ENCODE assay signal across 8 mouse cellular contexts in the genomic region with DNA sequence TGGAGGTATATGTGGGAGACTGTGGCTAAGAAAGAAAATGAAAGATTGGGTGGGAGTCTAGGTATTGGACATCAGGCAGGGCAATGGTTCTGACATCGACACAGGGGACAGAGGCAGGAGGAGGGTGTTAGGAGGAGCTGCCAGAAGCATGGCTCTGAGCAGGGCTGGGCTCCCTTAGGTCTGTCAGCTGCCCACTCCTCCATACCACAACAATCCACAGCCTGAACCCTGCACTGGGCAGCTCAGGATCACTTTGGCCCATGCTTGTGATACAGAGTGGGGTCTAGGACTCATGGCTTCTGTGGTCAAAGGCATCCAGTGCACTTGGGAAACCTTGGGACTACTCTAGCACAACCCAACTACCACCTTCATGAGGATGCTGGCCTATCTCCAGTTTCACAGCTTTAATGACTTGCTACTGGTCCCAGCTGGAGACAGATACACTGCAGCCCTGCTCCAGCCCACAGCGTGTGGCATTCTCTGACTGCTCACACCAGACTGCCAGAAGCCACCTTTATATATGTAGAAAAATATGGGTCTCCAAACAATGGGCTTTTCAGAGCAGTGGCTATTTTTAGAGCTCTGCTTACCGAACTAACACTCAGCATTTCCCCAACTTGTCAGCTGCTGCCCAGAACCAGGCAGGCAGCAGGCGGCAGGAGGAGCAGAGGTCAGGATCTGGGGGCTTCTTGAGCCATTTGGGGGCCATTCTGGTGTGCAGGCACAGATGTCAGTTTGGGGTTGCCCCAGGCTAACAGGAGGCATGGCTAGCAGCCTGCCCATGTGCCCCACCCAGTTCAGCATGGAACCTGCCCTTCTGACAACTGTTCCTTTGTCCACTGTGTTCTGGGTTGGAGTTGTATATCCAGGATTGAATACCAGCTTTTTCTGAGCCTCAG.
DNase-seq lines count a peak whose midpoint lies in the region; ATAC-seq and TF ChIP-seq lines count a peak whose summit lies in the region.

No protein-coding gene starts in this region.

- peak overlapping the region; percentile 70 for H3K27ac ChIP-seq in liver, adult 2 months (replicated peaks; ENCODE audit: insufficient read depth, low read depth, low read length)
- peak overlapping the region; percentile 81 for H3K27ac ChIP-seq in embryonic facial prominence, embryonic 13.5 days
- peak overlapping the region; percentile 85 for H3K27ac ChIP-seq in hindbrain, embryonic 13.5 days
- H3K27ac ChIP-seq in midbrain, postnatal 0 days (ENCODE audit: low read depth, low read length): peak overlapping the region; percentile 32; the same call in 1 of the 2 replicates

- ATAC-seq in embryonic facial prominence, embryonic 13.5 days (ENCODE audit: insufficient number of reproducible peaks, insufficient read depth, low FRiP score, low TSS enrichment, low read depth): no peak
- no peak for ATAC-seq in hindbrain, embryonic 13.5 days (ENCODE audit: low FRiP score)
- ATAC-seq in midbrain, postnatal 0 days (ENCODE audit: low FRiP score): no peak

- no peaks in the 10 kb centered on the region for H3K27me3 ChIP-seq in liver, adult 2 months (ENCODE audit: control insufficient read depth, insufficient read depth, low read length)
- no peaks in the 10 kb centered on the region for H3K27me3 ChIP-seq in embryonic facial prominence, embryonic 13.5 days
- H3K27me3 ChIP-seq in hindbrain, embryonic 13.5 days: no peaks in the 10 kb centered on the region
- H3K27me3 ChIP-seq in midbrain, postnatal 0 days (ENCODE audit: insufficient read depth, low read length): no peaks in the 10 kb centered on the region

- DNase-seq in liver, adult 2 months (ENCODE audit: extremely low read depth, low read depth, low spot score): no peak
- no peak for DNase-seq in liver
- DNase-seq in midbrain, postnatal 0 days (ENCODE audit: low spot score): peak; percentile 46
- DNase-seq in gastrocnemius, postnatal 4 days (ENCODE audit: low spot score in 2 of 2): no peak
- no peak for DNase-seq in ovary, postnatal 36 days (ENCODE audit: low spot score)
- no peak for DNase-seq in left cerebral cortex, postnatal 14 days (ENCODE audit: low spot score in 2 of 2)

- no peaks in the 10 kb centered on the region for H3K36me3 ChIP-seq in liver, adult 2 months (ENCODE audit: control insufficient read depth, insufficient read depth, low read length)
- no peaks in the 10 kb centered on the region for H3K36me3 ChIP-seq in embryonic facial prominence, embryonic 13.5 days
- no peaks in the 10 kb centered on the region for H3K36me3 ChIP-seq in hindbrain, embryonic 13.5 days
- H3K36me3 ChIP-seq in midbrain, postnatal 0 days (ENCODE audit: insufficient read depth, low read length): no peaks in the 10 kb centered on the region

- no peak overlapping the region for H3K4me2 ChIP-seq in embryonic facial prominence, embryonic 13.5 days
- no peak overlapping the region for H3K4me2 ChIP-seq in hindbrain, embryonic 13.5 days
- no peak overlapping the region for H3K4me2 ChIP-seq in midbrain, postnatal 0 days (ENCODE audit: low read depth, low read length, poor library complexity, severe bottlenecking)

- no peaks in the 10 kb centered on the region for H3K9me3 ChIP-seq in embryonic facial prominence, embryonic 13.5 days
- no peaks in the 10 kb centered on the region for H3K9me3 ChIP-seq in hindbrain, embryonic 13.5 days
- no peaks in the 10 kb centered on the region for H3K9me3 ChIP-seq in midbrain, postnatal 0 days (ENCODE audit: low read length)

- peaks cover 44% of the 10 kb centered on the region for H3K79me2 ChIP-seq in liver, adult 2 months (ENCODE audit: control insufficient read depth, insufficient read depth, low read length)

- 17% methylated on average over 4 of the region's 4 CpGs for WGBS in liver, adult 2 months
- 27% methylated on average over 4 of the region's 4 CpGs for WGBS in embryonic facial prominence, embryonic 13.5 days
- 25% methylated on average over 4 of the region's 4 CpGs for WGBS in hindbrain, embryonic 13.5 days
- WGBS in midbrain, postnatal 0 days: 23% methylated on average over 4 of the region's 4 CpGs

- H3K4me3 ChIP-seq in liver, adult 2 months (ENCODE audit: insufficient read depth, low read depth, low read length): no peak overlapping the region
- no peak overlapping the region for H3K4me3 ChIP-seq in embryonic facial prominence, embryonic 13.5 days
- no peak overlapping the region for H3K4me3 ChIP-seq in hindbrain, embryonic 13.5 days
- H3K4me3 ChIP-seq in midbrain, postnatal 0 days (ENCODE audit: low read depth, low read length): no peak overlapping the region

- no peak for TF ChIP-seq CTCF in liver, adult 2 months (IDR thresholded peaks at IDR 0.05; ENCODE audit: low read depth, low read length)
- TF ChIP-seq CTCF in midbrain, postnatal 0 days (IDR thresholded peaks at IDR 0.05): no peak

- peaks cover 63% of the 10 kb centered on the region for H3K4me1 ChIP-seq in liver, adult 2 months (ENCODE audit: control insufficient read depth, insufficient read depth, low read length)
- peaks cover 85% of the 10 kb centered on the region for H3K4me1 ChIP-seq in embryonic facial prominence, embryonic 13.5 days
- peaks cover 91% of the 10 kb centered on the region for H3K4me1 ChIP-seq in hindbrain, embryonic 13.5 days (replicated peaks)
- H3K4me1 ChIP-seq in midbrain, postnatal 0 days (ENCODE audit: insufficient read depth, low read length): peaks cover 32% of the 10 kb centered on the region

- no peak for TF ChIP-seq POLR2A in liver, adult 2 months (IDR thresholded peaks at IDR 0.05; ENCODE audit: extremely low read depth, insufficient read depth, low read length)

- intact Hi-C loops in left cerebral cortex, postnatal 14 days (cut with DNase I): no loop called here

- H3K9ac ChIP-seq in liver, adult 2 months (ENCODE audit: low read depth, low read length): 0 out of 2 replicates have a peak overlapping the region, but pooled peaks have one; percentile 8
- no peak overlapping the region for H3K9ac ChIP-seq in embryonic facial prominence, embryonic 13.5 days
- peak overlapping the region; percentile 49; the same call in 1 of the 2 replicates for H3K9ac ChIP-seq in hindbrain, embryonic 13.5 days
- no peak overlapping the region for H3K9ac ChIP-seq in midbrain, postnatal 0 days (replicated peaks; ENCODE audit: low read length, poor library complexity, severe bottlenecking)

Comparison
In these comparisons a context has a peak if more than half of its experiments do, and no peak if none do; other contexts are left out.
1. H3K27ac ChIP-seq: peak in every context shown above with its lines; median percentile 85 in hindbrain, embryonic 13.5 days; 81 in embryonic facial prominence, embryonic 13.5 days; 70 in liver, adult 2 months; 32 in midbrain, postnatal 0 days.
2. H3K9ac ChIP-seq: peak in liver, adult 2 months (single experiment) and hindbrain, embryonic 13.5 days (single experiment); none in embryonic facial prominence, embryonic 13.5 days (single experiment) and midbrain, postnatal 0 days (single experiment).